Mouse (Mus musculus): ENCODE results near the gene Racgap1. TPM values are rescaled to one million over a fixed set of nuclear protein-coding genes. Genes with fewer than 3 reads are reported as not detected.

Racgap1 gene
- polyA plus RNA-seq, 1 experiment from 2014 or later: 120 TPM

GRCm38 (mm10) chr15:99578802-99579485 is 72.5 kb downstream of the Racgap1 start, which contains the start of gene Aqp2:
Gene Aqp2 (plus strand): TSS chr15:99579055.
- peaks cover 45% of the 10 kb centered on the region for H3K27me3 ChIP-seq (replicated peaks)
- no peak within 1 kb of the TSS for H3K4me2 ChIP-seq (replicated peaks)
- ATAC-seq: no peak
- H3K4me1 ChIP-seq (replicated peaks): peaks cover 6% of the 10 kb centered on the region
- H3K9ac ChIP-seq: no peak within 1 kb of the TSS
- H3K9me3 ChIP-seq: no peaks in the 10 kb centered on the region
- no peaks in the 10 kb centered on the region for H3K36me3 ChIP-seq
- no peak within 1 kb of the TSS for H3K4me3 ChIP-seq (replicated peaks)
- 80% methylated on average over 26 of the region's 26 CpGs for WGBS
- H3K27ac ChIP-seq: no peak within 1 kb of the TSS

Other genes with a start within 250 kb of the Racgap1 start
- gene Nckap5l, start 193.9 kb downstream of the Racgap1 start, polyA plus RNA-seq (2015; fragmentation: Nextera tagmentation; extraction: Ambion mirVana): 4.7 and 5.9 TPM in 2 replicates
- 13.2 and 15.6 TPM in 2 replicates for gene Bcdin3d, start 176.9 kb downstream of the Racgap1 start, polyA plus RNA-seq (2015; fragmentation: Nextera tagmentation; extraction: Ambion mirVana)
- gene Faim2, start 123.5 kb downstream of the Racgap1 start, polyA plus RNA-seq (2015; fragmentation: Nextera tagmentation; extraction: Ambion mirVana): 0.60 and 0.61 TPM in 2 replicates
- gene Aqp2, start 72.6 kb downstream of the Racgap1 start, polyA plus RNA-seq (2015; fragmentation: Nextera tagmentation; extraction: Ambion mirVana): 0.11 TPM in 1 of 2 replicates, not detected in the other
- 0.65 and 1.1 TPM in 2 replicates for gene Aqp5, start 60.9 kb downstream of the Racgap1 start, polyA plus RNA-seq (2015; fragmentation: Nextera tagmentation; extraction: Ambion mirVana)
- gene Aqp6, start 50.3 kb downstream of the Racgap1 start, polyA plus RNA-seq (2015; fragmentation: Nextera tagmentation; extraction: Ambion mirVana): not detected in 2 replicates
- 2.2 and 2.4 TPM in 2 replicates for gene Asic1, start 18.7 kb upstream of the Racgap1 start, polyA plus RNA-seq (2015; fragmentation: Nextera tagmentation; extraction: Ambion mirVana)
- 23.5 and 34.0 TPM in 2 replicates for gene Smarcd1, start 50.5 kb upstream of the Racgap1 start, polyA plus RNA-seq (2015; fragmentation: Nextera tagmentation; extraction: Ambion mirVana)
- gene Gm17349, start 53.8 kb upstream of the Racgap1 start, polyA plus RNA-seq (2015; fragmentation: Nextera tagmentation; extraction: Ambion mirVana): not detected in 2 replicates
- gene Gpd1, start 65.9 kb upstream of the Racgap1 start, polyA plus RNA-seq (2015; fragmentation: Nextera tagmentation; extraction: Ambion mirVana): 11.6 and 15.5 TPM in 2 replicates
- 187 and 218 TPM in 2 replicates for gene Cox14, start 74.0 kb upstream of the Racgap1 start, polyA plus RNA-seq (2015; fragmentation: Nextera tagmentation; extraction: Ambion mirVana)
- gene Cers5, start 121.2 kb upstream of the Racgap1 start, polyA plus RNA-seq (2015; fragmentation: Nextera tagmentation; extraction: Ambion mirVana): 48.1 and 49.5 TPM in 2 replicates
- 86.5 and 96.4 TPM in 2 replicates for gene Lima1, start 223.8 kb upstream of the Racgap1 start, polyA plus RNA-seq (2015; fragmentation: Nextera tagmentation; extraction: Ambion mirVana)

Data from intestine, embryonic 15.5 days (tissue).